Mouse (Mus musculus) kidney, embryonic 15.5 days (tissue): ENCODE results near the gene Chrng. TPM values are rescaled to one million over a fixed set of nuclear protein-coding genes. Genes with fewer than 3 reads are reported as not detected.

Experiments used
- ATAC-seq: fragments of 200-750 bp; cut with Nextera tagmentation; replicated peaks from 2 replicates; pipeline ENCODE4 v1.8.0; 2017; ENCODE audit warnings: moderate TSS enrichment; ENCODE audit not compliant: low FRiP score
- H3K27ac ChIP-seq: fragments of 300-500 bp; sonication (generic); 2 replicates; pipeline ENCODE4 v1.5.1; 2015; ENCODE audit warnings: mild to moderate bottlenecking, inconsistent platforms
- H3K27me3 ChIP-seq: fragments of 300-500 bp; sonication (generic); 2 replicates; pipeline ENCODE4 v1.6.1; 2015; ENCODE audit warnings: inconsistent platforms
- H3K36me3 ChIP-seq: fragments of 300-500 bp; sonication (generic); 2 replicates; pipeline ENCODE4 v1.6.1; 2015; ENCODE audit warnings: inconsistent platforms
- H3K4me1 ChIP-seq: fragments of 300-500 bp; sonication (generic); 2 replicates; pipeline ENCODE4 v1.6.1; 2015; ENCODE audit warnings: inconsistent platforms
- H3K4me2 ChIP-seq: fragments of 300-500 bp; sonication (generic); 2 replicates; pipeline ENCODE4 v1.6.1; 2015; ENCODE audit warnings: moderate library complexity, mild to moderate bottlenecking, inconsistent platforms
- H3K4me3 ChIP-seq: fragments of 300-500 bp; sonication (generic); replicated peaks from 2 replicates; pipeline ENCODE4 v1.5.1; 2015; ENCODE audit warnings: mild to moderate bottlenecking, inconsistent platforms
- H3K9ac ChIP-seq: fragments of 300-500 bp; sonication (generic); 2 replicates; pipeline ENCODE4 v1.6.1; 2015; ENCODE audit warnings: mild to moderate bottlenecking, inconsistent platforms
- H3K9me3 ChIP-seq: fragments of 300-500 bp; sonication (generic); replicated peaks from 2 replicates; pipeline ENCODE4 v1.6.1; 2016; ENCODE audit warnings: inconsistent platforms
- WGBS: fragments of 180-500 bp; shearing (Covaris S2); methylation state at CpG from one replicate; pipeline ENCODE4 v1.1.7; 2015; ENCODE audit warnings: mixed read lengths; 5-methylcytosine and 5-hydroxymethylcytosine counted together
- polyA plus RNA-seq: library from polyadenylated mRNA; unstranded; fragments of >200 nt; fragmentation: Nextera tagmentation; extraction: Ambion mirVana; gene quantifications from 2 replicates; pipeline ENCODE4 v1.2.1, GENCODE M21; 2015

Gene Chrng
- polyA plus RNA-seq, 1 experiment from 2014 or later, result 2.0 TPM

GRCm38 (mm10) chr1:87201848-87202247, 2.6 kb upstream of the Chrng start:
- no peak overlapping the region for H3K4me2 ChIP-seq
- WGBS, result 56% methylated on average over 1 of the region's 1 CpGs
- peaks cover 24% of the 10 kb centered on the region for H3K27me3 ChIP-seq
- ATAC-seq, result no peak
- no peak overlapping the region for H3K27ac ChIP-seq
- no peak overlapping the region for H3K4me3 ChIP-seq
- H3K4me1 ChIP-seq, result peaks cover 25% of the 10 kb centered on the region
- no peaks in the 10 kb centered on the region for H3K36me3 ChIP-seq
- H3K9me3 ChIP-seq, result no peaks in the 10 kb centered on the region
- H3K9ac ChIP-seq, result no peak overlapping the region

- Histone ChIP-seq H3K9me3 (no peaks in the 10 kb centered on the region), H3K27me3 (peaks cover 32% of the 10 kb centered on the region), H3K4me3 (no peak overlapping the region), H3K4me1 (peaks cover 18% of the 10 kb centered on the region), H3K27ac (no peak overlapping the region), H3K9ac (no peak overlapping the region), H3K4me2 (no peak overlapping the region), H3K36me3 (no peaks in the 10 kb centered on the region)
- 84% methylated on average over 5 of the region's 5 CpGs for WGBS
- ATAC-seq, result no peak
Measured at GRCm38 (mm10) chr1:87203779-87204178, 678 bp upstream of the Chrng start.

GRCm38 (mm10) chr1:87205038-87205437, 581 bp downstream of the Chrng start:
- Histone ChIP-seq H3K4me2 (no peak overlapping the region), H3K27me3 (peaks cover 28% of the 10 kb centered on the region), H3K36me3 (no peaks in the 10 kb centered on the region), H3K4me3 (no peak overlapping the region), H3K4me1 (peaks cover 15% of the 10 kb centered on the region), H3K27ac (no peak overlapping the region), H3K9ac (no peak overlapping the region), H3K9me3 (no peaks in the 10 kb centered on the region)
- 55% methylated on average over 6 of the region's 6 CpGs for WGBS
- no peak for ATAC-seq

- Histone ChIP-seq H3K4me2 (0 out of 2 replicates have a peak overlapping the region, but pooled peaks have one; percentile 23), H3K36me3 (no peaks in the 10 kb centered on the region), H3K4me3 (no peak overlapping the region), H3K27ac (no peak overlapping the region), H3K4me1 (peaks cover 15% of the 10 kb centered on the region), H3K27me3 (peaks cover 28% of the 10 kb centered on the region), H3K9ac (no peak overlapping the region), H3K9me3 (no peaks in the 10 kb centered on the region)
- 42% methylated on average over 3 of the region's 3 CpGs for WGBS
- ATAC-seq, result peak; percentile 49
Measured at GRCm38 (mm10) chr1:87205502-87205901, 1.0 kb downstream of the Chrng start.

DNA sequence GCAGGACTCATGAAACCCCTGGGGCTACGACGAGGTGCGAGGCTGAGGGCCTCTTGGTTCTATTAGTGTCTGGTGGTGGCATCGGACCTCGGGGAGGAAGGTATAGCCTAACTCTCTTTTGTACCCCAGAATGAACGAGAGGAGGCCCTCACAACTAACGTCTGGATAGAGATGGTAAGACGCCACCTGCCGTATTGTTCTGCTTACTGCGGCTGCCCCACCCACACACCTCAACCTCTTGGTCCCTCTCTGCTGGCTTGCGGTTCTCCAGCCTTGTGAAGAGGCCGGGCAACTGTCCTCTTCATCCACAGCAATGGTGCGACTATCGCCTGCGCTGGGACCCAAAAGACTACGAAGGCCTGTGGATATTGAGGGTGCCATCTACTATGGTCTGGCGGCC, 1.9 kb downstream of the Chrng start:
- Histone ChIP-seq H3K9ac (no peak overlapping the region), H3K27me3 (peaks cover 26% of the 10 kb centered on the region), H3K4me2 (peak overlapping the region; percentile 23; the same call in 1 of the 2 replicates), H3K4me3 (no peak overlapping the region), H3K4me1 (peaks cover 15% of the 10 kb centered on the region), H3K9me3 (no peaks in the 10 kb centered on the region), H3K36me3 (no peaks in the 10 kb centered on the region), H3K27ac (no peak overlapping the region)
- WGBS, result 16% methylated on average over 17 of the region's 17 CpGs
- ATAC-seq, result no peak

- no peak overlapping the region for H3K4me3 ChIP-seq
- WGBS, result 91% methylated on average over 4 of the region's 4 CpGs
- H3K9me3 ChIP-seq, result no peaks in the 10 kb centered on the region
- peaks cover 12% of the 10 kb centered on the region for H3K27me3 ChIP-seq
- no peaks in the 10 kb centered on the region for H3K36me3 ChIP-seq
- ATAC-seq, result no peak
- no peak overlapping the region for H3K4me2 ChIP-seq
- no peak overlapping the region for H3K9ac ChIP-seq
- peaks cover 25% of the 10 kb centered on the region for H3K4me1 ChIP-seq
- no peak overlapping the region for H3K27ac ChIP-seq
Measured at GRCm38 (mm10) chr1:87211431-87211830, 7.0 kb downstream of the Chrng start.

DNA sequence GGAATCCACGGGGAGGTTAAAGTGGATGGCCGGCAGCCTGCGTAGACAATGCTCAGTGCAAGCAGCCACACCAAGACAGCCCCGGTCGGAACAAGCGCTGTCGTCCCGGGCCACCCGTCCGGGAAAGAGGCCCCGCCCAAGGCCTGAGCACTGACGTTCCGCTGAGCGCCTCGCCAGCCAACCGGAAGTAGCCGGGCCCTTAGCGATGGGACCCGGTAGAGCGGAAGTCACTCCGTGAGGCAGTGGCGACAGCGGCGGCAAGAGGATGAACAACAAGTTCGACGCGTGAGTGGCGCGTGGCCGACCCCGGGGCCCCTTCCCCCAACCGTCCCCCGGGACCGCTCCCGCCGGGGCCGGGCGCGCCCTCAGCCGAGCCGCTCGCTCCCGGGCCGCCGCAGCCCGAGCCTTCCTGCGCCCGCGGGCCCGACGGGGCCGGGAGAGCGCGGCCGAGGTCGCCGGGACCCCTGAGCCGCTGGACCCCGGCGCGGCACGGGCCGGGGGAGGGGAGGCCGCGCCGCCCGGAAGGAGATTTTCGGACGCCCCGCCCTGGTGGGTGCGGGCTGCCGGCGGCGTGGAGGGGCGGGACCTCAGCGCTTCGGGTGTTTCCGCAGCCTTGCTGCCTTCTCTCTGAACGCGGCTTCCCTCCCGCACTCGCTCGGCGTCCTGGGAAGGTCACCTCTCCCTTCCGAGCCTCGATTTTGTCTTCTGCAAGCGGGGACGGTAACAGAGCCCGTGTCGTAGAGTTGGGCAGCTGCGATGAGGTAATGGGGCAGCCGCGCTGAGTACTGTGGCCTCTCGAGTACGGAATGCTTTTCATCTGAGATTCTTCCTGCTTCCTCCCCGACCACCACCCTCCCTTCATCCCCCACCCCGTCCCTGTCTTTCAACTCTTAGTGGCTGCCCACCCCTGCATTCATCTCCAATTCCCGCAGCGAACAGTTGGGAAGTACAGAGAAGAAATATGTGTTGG, 9.6 kb downstream of the Chrng start, which contains the start of gene Eif4e2:
Eif4e2 (plus strand) TSS at position 180 of the 970 bp plus-strand sequence.
- Histone ChIP-seq H3K4me2 (peak within 1 kb of the TSS; percentile 69), H3K27me3 (no peaks in the 10 kb centered on the region), H3K9me3 (no peaks in the 10 kb centered on the region), H3K4me3 (peak within 1 kb of the TSS; percentile 91), H3K4me1 (peaks cover 37% of the 10 kb centered on the region), H3K27ac (peak within 1 kb of the TSS; percentile 100), H3K9ac (peak within 1 kb of the TSS; percentile 99), H3K36me3 (peaks cover 9% of the 10 kb centered on the region; the same call in 1 of the 2 replicates)
- WGBS, result under 1% methylated on average over 86 of the region's 99 CpGs
- peak; percentile 97 for ATAC-seq

GRCm38 (mm10) chr1:87214748-87215147, 10.3 kb downstream of the Chrng start:
- H3K36me3 ChIP-seq, result peaks cover 15% of the 10 kb centered on the region
- no peaks in the 10 kb centered on the region for H3K27me3 ChIP-seq
- H3K4me2 ChIP-seq, result peak overlapping the region; percentile 69
- H3K27ac ChIP-seq, result peak overlapping the region; percentile 100
- no peak for ATAC-seq
- H3K9me3 ChIP-seq, result no peaks in the 10 kb centered on the region
- peak overlapping the region; percentile 99 for H3K9ac ChIP-seq
- peaks cover 37% of the 10 kb centered on the region for H3K4me1 ChIP-seq
- H3K4me3 ChIP-seq, result peak overlapping the region; percentile 91
- WGBS, result 12% methylated on average over 4 of the region's 4 CpGs

DNA sequence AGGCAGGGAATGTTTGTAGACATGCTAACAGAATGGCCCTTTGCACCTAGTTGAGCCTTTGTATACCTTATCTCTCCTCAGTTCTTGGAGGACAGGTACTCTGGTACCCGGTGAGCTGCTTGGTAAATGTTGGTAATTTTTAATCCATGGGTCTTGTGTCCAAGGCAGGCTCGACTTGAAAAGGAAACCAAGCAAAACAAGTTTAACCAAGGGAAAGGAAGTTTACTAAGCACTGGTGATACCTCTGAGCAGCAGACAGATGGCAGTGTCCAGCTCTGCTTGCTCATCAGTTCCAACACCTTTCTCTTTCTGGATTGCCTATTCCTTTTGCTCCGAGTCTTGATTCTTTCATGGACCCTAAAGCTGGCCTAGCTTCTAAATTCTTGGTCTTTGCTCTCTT, 13.5 kb downstream of the Chrng start:
- H3K4me2 ChIP-seq, result no peak overlapping the region
- H3K27me3 ChIP-seq, result no peaks in the 10 kb centered on the region
- no peak overlapping the region for H3K9ac ChIP-seq
- no peaks in the 10 kb centered on the region for H3K9me3 ChIP-seq
- no peak for ATAC-seq
- peaks cover 47% of the 10 kb centered on the region for H3K36me3 ChIP-seq
- 54% methylated on average over 3 of the region's 3 CpGs for WGBS
- H3K4me1 ChIP-seq, result peaks cover 35% of the 10 kb centered on the region
- 0 out of 2 replicates have a peak overlapping the region, but pooled peaks have one; percentile 28 for H3K27ac ChIP-seq
- H3K4me3 ChIP-seq, result no peak overlapping the region

GRCm38 (mm10) chr1:87225739-87226138, 21.3 kb downstream of the Chrng start:
- Histone ChIP-seq H3K4me2 (no peak overlapping the region), H3K36me3 (peaks cover 99% of the 10 kb centered on the region), H3K4me1 (no peaks in the 10 kb centered on the region), H3K9ac (no peak overlapping the region), H3K9me3 (no peaks in the 10 kb centered on the region), H3K27ac (no peak overlapping the region), H3K27me3 (no peaks in the 10 kb centered on the region), H3K4me3 (no peak overlapping the region)
- ATAC-seq, result no peak
- 94% methylated on average over 8 of the region's 8 CpGs for WGBS

DNA sequence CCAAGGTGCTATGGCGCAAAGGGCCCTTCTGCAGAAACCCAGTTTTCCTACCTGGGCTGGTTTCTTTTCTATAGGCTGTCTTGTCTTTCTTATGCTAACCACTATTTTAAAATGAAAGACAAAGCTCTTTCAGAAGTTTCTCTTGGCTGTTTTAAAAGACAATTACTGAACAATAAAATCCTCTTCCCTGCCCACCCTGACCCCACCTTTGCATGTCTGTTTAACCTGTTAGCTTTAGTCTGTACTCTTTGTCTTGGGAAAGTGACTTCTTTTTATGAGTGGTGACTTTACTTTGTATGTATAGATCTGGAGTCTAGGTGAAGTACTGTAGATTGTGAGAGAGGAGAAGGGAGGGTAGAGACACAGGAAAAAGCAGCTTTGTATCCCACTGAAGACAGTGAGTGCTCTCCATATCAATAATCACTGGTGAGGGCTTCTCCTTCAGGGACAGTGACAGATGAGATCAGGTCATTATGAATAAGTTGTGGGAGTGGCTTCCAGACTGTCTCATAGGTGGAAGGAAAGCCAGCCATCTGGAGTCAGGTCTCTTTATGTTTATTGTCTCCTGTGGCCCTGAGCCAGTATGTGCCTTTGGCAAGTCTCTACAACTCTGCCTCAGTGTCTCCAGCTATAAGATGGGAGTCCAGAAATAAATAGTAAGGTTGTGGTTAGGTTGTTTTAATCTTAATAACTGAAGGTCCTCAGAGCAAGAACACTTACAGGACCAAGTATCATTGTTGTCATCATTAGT, 22.1 kb downstream of the Chrng start:
- H3K9ac ChIP-seq, result no peak overlapping the region
- H3K36me3 ChIP-seq, result peaks cover 98% of the 10 kb centered on the region
- 98% methylated on average over 1 of the region's 1 CpGs for WGBS
- ATAC-seq, result no peak
- no peak overlapping the region for H3K27ac ChIP-seq
- H3K27me3 ChIP-seq, result no peaks in the 10 kb centered on the region
- no peak overlapping the region for H3K4me2 ChIP-seq
- no peaks in the 10 kb centered on the region for H3K4me1 ChIP-seq
- no peak overlapping the region for H3K4me3 ChIP-seq
- H3K9me3 ChIP-seq, result no peaks in the 10 kb centered on the region

GRCm38 (mm10) chr1:87227160-87227550, 22.7 kb downstream of the Chrng start:
- 93% methylated on average over 3 of the region's 3 CpGs for WGBS
- no peaks in the 10 kb centered on the region for H3K27me3 ChIP-seq

More at GRCm38 (mm10) chr1:87227160-87227550, 22.7 kb downstream of the Chrng start:
- Histone ChIP-seq H3K9ac (no peak overlapping the region), H3K4me1 (0 out of 2 replicates have a peak, but pooled peaks cover 4% of the 10 kb centered on the region), H3K4me3 (no peak overlapping the region), H3K9me3 (no peaks in the 10 kb centered on the region), H3K27ac (no peak overlapping the region), H3K4me2 (no peak overlapping the region), H3K36me3 (peaks cover 96% of the 10 kb centered on the region)
- ATAC-seq, result no peak
